Mouse (Mus musculus) limb, embryonic 15.5 days (tissue): Measurements from ENCODE around the gene Nup54. TPM values are rescaled to one million over a fixed set of nuclear protein-coding genes. Genes with fewer than 3 reads are reported as not detected.
A peak's percentile ranks its signal among the peaks of the same experiment; 100 is the strongest.

Experiments used
- ATAC-seq: fragments of 200-750 bp; cut with Nextera tagmentation; 2 replicates; pipeline ENCODE4 v1.8.0; 2017; ENCODE audit warnings: low read depth, moderate TSS enrichment; ENCODE audit not compliant: insufficient number of reproducible peaks, low FRiP score, low TSS enrichment
- H3K27ac ChIP-seq: fragments of 300-500 bp; sonication (generic); 2 replicates; pipeline ENCODE4 v1.5.1; 2015; ENCODE audit warnings: moderate library complexity, mild to moderate bottlenecking, inconsistent platforms
- H3K27me3 ChIP-seq: fragments of 300-500 bp; sonication (generic); 2 replicates; pipeline ENCODE4 v1.6.1; 2015; ENCODE audit warnings: inconsistent platforms
- H3K36me3 ChIP-seq: fragments of 300-500 bp; sonication (generic); 2 replicates; pipeline ENCODE4 v1.6.1; 2015; ENCODE audit warnings: inconsistent platforms
- H3K4me1 ChIP-seq: fragments of 300-500 bp; sonication (generic); 2 replicates; pipeline ENCODE4 v1.6.1; 2015; ENCODE audit warnings: inconsistent platforms
- H3K4me2 ChIP-seq: fragments of 300-500 bp; sonication (generic); 2 replicates; pipeline ENCODE4 v1.6.1; 2015; ENCODE audit warnings: mild to moderate bottlenecking, inconsistent platforms
- H3K4me3 ChIP-seq: fragments of 300-500 bp; sonication (generic); 2 replicates; pipeline ENCODE4 v1.5.1; 2015; ENCODE audit warnings: mild to moderate bottlenecking, inconsistent platforms
- H3K9ac ChIP-seq: fragments of 300-500 bp; sonication (generic); 2 replicates; pipeline ENCODE4 v1.6.1; 2015; ENCODE audit warnings: inconsistent platforms
- H3K9me3 ChIP-seq: fragments of 300-500 bp; sonication (generic); 2 replicates; pipeline ENCODE4 v1.6.1; 2016; ENCODE audit warnings: inconsistent platforms
- WGBS: fragments of 180-500 bp; shearing (Covaris S2); methylation state at CpG from one replicate; pipeline ENCODE4 v1.1.7; 2015; 5-methylcytosine and 5-hydroxymethylcytosine counted together
- microRNA-seq: library from miRNA; unstranded; fragments of <30 nt; microRNA quantifications from one replicate; pipeline ENCODE4, GENCODE M21; 2016
- polyA plus RNA-seq: library from polyadenylated mRNA; unstranded; fragments of >200 nt; fragmentation: Nextera tagmentation; extraction: Ambion mirVana; gene quantifications from 2 replicates; pipeline ENCODE4 v1.2.1, GENCODE M21; 2015

The Nup54 gene
- polyA plus RNA-seq, 1 experiment from 2014 or later = 47.7 TPM

DNA sequence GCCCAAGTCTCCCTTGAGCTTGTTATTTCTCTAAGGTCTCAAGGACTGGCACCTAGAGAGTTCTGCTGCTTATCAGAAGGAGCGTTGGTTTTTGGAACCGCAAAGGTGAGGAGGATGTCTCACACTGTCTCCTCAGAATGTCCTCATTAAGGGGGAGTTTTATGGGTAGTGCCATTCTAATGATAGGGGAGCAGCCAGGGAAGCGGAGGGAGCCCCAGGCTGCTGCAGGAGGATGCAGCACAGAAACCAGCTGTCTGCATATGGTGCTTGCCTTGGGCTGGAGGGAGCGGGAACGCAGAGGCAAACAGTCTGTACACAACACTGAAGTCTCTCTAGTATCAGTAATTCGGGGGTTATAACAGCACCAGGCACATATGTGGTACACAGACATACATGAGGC is 64.1 kb downstream of the Nup54 start:
- Histone ChIP-seq H3K9ac (no peak overlapping the region), H3K27me3 (no peaks in the 10 kb centered on the region), H3K4me1 (peaks cover 21% of the 10 kb centered on the region), H3K9me3 (no peaks in the 10 kb centered on the region), H3K4me2 (no peak overlapping the region), H3K4me3 (no peak overlapping the region), H3K36me3 (no peaks in the 10 kb centered on the region), H3K27ac (0 out of 2 replicates have a peak overlapping the region, but pooled peaks have one; percentile 38)
- WGBS = 63% methylated on average over 6 of the region's 6 CpGs
- no peak for ATAC-seq

- Histone ChIP-seq H3K9ac (no peak overlapping the region), H3K27me3 (no peaks in the 10 kb centered on the region), H3K27ac (no peak overlapping the region), H3K9me3 (no peaks in the 10 kb centered on the region), H3K4me2 (no peak overlapping the region), H3K4me1 (peaks cover 21% of the 10 kb centered on the region), H3K36me3 (no peaks in the 10 kb centered on the region), H3K4me3 (no peak overlapping the region)
- 55% methylated on average over 6 of the region's 6 CpGs for WGBS
- ATAC-seq = no peak
These were observed 64.6 kb downstream of the Nup54 start for GRCm38 (mm10) chr5:92370392-92370791.

DNA sequence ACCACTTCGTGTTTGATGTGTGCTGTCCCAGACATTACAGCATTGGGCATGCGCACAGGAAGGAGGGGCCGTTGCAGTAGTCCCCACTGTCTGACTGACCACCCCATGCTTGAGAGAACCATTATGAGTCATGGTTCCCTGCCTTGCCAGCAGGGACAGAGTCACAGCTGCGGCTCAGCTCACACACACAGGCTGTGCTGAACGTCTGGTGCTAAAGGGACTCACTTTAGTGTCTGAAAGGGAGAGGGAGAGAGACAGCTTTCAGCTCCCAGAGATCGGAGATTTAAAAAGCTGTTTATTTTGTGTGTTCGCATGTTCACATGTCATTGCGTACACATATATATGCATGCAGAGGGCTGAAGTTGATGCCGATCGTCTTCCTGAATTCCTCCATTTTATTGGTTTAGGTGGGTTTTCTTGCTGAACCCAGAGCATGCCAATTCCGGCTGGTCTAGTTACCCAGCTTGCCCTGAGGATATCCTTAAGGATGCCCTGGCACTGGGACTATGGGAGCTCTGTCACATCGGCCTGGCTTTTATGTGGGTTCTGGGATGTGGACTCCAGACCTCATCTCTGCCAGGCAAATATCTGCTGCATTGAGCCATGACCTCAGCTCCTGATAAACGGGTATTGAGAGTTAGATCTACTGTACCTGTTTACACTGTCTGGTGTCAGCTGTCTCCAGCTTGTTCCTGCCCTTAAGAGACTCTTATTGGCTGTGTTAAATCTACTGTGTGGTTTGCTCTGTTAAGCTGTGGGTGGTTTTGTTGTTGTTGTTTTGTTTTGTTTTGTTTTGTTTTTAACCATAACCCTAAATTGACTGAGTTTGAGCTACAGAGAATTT is 65.6 kb downstream of the Nup54 start:
- H3K4me3 ChIP-seq = no peak overlapping the region
- WGBS = 50% methylated on average over 13 of the region's 13 CpGs
- H3K36me3 ChIP-seq = no peaks in the 10 kb centered on the region
- no peaks in the 10 kb centered on the region for H3K9me3 ChIP-seq
- H3K4me1 ChIP-seq = peaks cover 21% of the 10 kb centered on the region
- no peak overlapping the region for H3K4me2 ChIP-seq
- H3K27ac ChIP-seq = no peak overlapping the region
- H3K27me3 ChIP-seq = no peaks in the 10 kb centered on the region
- H3K9ac ChIP-seq = no peak overlapping the region
- ATAC-seq = peak; percentile 65; the same call in 1 of the 2 replicates

- Histone ChIP-seq H3K9ac (no peak overlapping the region), H3K4me3 (no peak overlapping the region), H3K27me3 (no peaks in the 10 kb centered on the region), H3K4me1 (peaks cover 18% of the 10 kb centered on the region), H3K9me3 (no peaks in the 10 kb centered on the region), H3K27ac (no peak overlapping the region), H3K36me3 (no peaks in the 10 kb centered on the region), H3K4me2 (no peak overlapping the region)
- ATAC-seq = no peak
- 37% methylated on average over 10 of the region's 10 CpGs for WGBS
These were observed 66.6 kb downstream of the Nup54 start for GRCm38 (mm10) chr5:92368392-92368791.

DNA sequence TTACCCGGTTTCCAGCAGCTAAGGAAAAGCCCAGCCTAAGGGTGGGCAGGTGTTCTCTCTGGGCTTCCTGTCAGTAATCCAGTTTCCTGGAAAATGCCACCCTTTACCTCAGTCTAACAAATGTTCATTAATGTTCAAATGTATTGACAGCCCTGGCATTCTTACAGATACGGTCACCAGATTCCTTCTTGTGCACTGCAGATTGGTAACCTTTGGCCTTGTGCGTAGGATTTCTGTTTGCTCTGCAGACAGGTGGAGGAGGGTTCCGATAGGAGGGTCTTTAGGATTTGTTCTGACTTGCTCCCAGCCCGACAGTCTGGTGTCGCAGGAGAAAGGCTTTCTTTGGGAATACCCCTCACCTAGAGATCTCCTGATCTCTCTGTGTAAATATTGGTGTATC is 68.5 kb downstream of the Nup54 start:
- Histone ChIP-seq H3K27ac (no peak overlapping the region), H3K9ac (no peak overlapping the region), H3K4me3 (no peak overlapping the region), H3K9me3 (no peaks in the 10 kb centered on the region), H3K4me1 (peaks cover 18% of the 10 kb centered on the region), H3K36me3 (no peaks in the 10 kb centered on the region), H3K27me3 (no peaks in the 10 kb centered on the region), H3K4me2 (no peak overlapping the region)
- no peak for ATAC-seq
- WGBS = 68% methylated on average over 6 of the region's 6 CpGs

Small RNA genes within 50 kb of the gene (microRNA-seq; reads per million reads assigned to microRNA genes)
- gene Mir6415 = not detected

Other genes with a start within 250 kb of the Nup54 start
- gene U90926, start 219.8 kb downstream of the Nup54 start, polyA plus RNA-seq = not detected in 2 replicates
- 0.12 and 0.19 TPM in 2 replicates for gene Ppef2, start 178.9 kb downstream of the Nup54 start, polyA plus RNA-seq
- 22.1 and 23.1 TPM in 2 replicates for gene Naaa, start 157.0 kb downstream of the Nup54 start, polyA plus RNA-seq
- gene Sdad1, start 124.7 kb downstream of the Nup54 start, polyA plus RNA-seq = 37.1 and 40.5 TPM in 2 replicates
- 0.31 and 0.55 TPM in 2 replicates for gene Cxcl9, start 107.1 kb downstream of the Nup54 start, polyA plus RNA-seq
- 7.3 and 13.3 TPM in 2 replicates for gene Art3, start 103.4 kb downstream of the Nup54 start, polyA plus RNA-seq
- gene Cxcl10, start 86.3 kb downstream of the Nup54 start, polyA plus RNA-seq = 1.1 TPM in 2 replicates
- gene Scarb2, start 71.6 kb upstream of the Nup54 start, polyA plus RNA-seq = 13.6 and 14.3 TPM in 2 replicates
- not detected in 2 replicates for gene Fam47e, start 119.8 kb upstream of the Nup54 start, polyA plus RNA-seq
- gene Stbd1, start 167.8 kb upstream of the Nup54 start, polyA plus RNA-seq = 28.6 and 64.6 TPM in 2 replicates
- 0.42 and 0.99 TPM in 2 replicates for gene Ccdc158, start 240.1 kb upstream of the Nup54 start, polyA plus RNA-seq
- 3.2 and 3.6 TPM in 2 replicates for gene Shroom3, start 248.2 kb upstream of the Nup54 start, polyA plus RNA-seq